Mouse (Mus musculus): Measurements from ENCODE around the gene Sprr4.
"Not testable (repeated sequence)": the region's sequence is repeated elsewhere in the genome, so short reads cannot be mapped to it uniquely, and the experiment has no call there.

Gene Sprr4

DNA sequence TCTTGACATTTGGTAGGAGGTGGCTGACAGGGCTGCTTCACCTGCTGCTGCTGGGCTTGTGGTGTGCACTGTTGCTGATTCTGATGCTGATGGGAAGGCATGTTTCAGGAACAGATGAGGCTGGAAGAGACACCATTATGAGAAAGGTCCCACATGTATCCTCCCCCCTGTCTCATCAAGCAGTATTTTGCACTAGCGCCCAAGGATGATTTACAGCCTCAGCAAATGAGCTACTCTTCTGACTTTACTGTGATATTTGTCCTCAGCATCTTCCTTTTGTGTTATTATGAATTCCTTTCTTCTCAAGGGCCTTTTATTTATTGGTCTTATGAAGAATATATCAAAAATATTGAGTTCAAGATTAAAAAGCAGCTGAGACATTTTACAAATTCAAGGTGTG is at the start of gene Sprr4:
Gene Sprr4 (minus strand): TSS at position 101 of the 400 bp plus-strand sequence.
- DNase-seq (ENCODE audit: low spot score in 2 of 2) = no peak

GRCm38 (mm10) chr3:92534411-92534810 is 34.1 kb upstream of the Sprr4 start, which contains the start of gene 2310046K23Rik:
Gene 2310046K23Rik, minus strand, starts transcription at chr3:92534511.
- no peak for DNase-seq (ENCODE audit: low spot score in 2 of 2)

GRCm38 (mm10) chr3:92512325-92512724 is 12.0 kb upstream of the Sprr4 start:
- no peak for DNase-seq (ENCODE audit: low spot score in 2 of 2)

DNA sequence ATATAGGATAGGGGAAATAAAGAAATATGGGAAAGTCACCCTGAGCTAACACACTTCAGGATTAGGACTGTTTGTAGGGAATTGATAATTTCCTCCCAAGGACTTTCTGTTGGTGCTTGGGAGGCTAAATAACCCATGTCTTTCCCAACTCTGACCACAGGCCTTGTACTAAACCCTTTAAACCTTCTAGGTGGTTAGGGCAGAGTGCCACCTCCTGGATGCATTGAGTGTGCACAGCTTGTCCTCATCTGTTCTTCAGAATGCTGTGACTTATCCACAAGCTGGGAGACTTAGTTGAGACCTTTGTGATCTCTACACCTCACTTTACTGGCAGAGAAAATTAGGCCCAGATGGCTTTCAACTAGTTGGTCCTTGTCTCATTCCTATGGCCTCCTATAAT is 10.5 kb upstream of the Sprr4 start:
- no peak for DNase-seq (ENCODE audit: low spot score in 2 of 2)

- no peak for DNase-seq (ENCODE audit: low spot score in 2 of 2)
Observed at GRCm38 (mm10) chr3:92508185-92508584, 7.9 kb upstream of the Sprr4 start.

DNA sequence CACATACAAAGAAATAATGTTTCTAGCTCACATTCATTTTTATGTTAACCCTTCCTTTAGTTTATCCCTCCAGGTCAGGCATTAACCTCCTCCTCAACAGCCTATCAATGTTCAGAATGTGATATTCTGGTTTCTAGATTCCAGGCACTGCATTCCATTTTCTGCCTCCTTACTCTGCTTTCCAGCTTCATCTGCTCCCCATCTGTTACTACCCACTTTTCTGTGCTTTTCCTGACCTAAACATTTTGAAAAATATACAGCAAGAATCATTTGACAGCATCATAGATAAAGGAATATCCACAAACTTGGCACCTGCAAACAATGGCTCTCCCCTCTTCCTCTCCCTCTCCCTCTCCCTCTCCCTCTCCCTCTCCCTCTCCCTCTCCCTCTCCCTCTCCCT is 3.2 kb upstream of the Sprr4 start:
- no peak for DNase-seq (ENCODE audit: low spot score in 2 of 2)

GRCm38 (mm10) chr3:92490262-92490661 is 10.0 kb downstream of the Sprr4 start:
- not testable (repeated sequence) for DNase-seq (ENCODE audit: low spot score in 2 of 2)

GRCm38 (mm10) chr3:92486307-92486706 is 14.0 kb downstream of the Sprr4 start:
- DNase-seq (ENCODE audit: low spot score in 2 of 2) = no peak

DNA sequence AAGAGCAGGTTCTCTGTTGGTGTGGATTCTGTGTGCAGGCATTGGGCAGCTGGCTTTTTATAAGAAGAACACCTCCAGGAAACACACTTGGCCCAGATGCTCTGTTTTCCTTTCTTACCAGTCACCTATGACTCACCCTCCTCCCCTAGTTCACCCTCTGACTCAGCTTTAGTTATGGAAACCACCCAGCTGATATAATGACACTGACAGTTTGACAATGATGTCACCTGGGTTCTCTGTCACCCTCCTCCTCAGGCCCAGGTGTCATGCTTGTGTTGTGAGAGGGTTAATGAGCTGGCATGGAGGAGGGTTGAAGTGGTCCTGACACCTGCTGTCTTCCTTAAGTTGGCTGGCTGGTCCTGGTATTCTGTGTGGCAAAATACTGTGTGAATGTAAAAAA is 14.4 kb downstream of the Sprr4 start, which contains the start of gene Sprr1a:
Gene Sprr1a (minus strand): TSS at position 33 of the 400 bp plus-strand sequence.
- no peak for DNase-seq (ENCODE audit: low spot score in 2 of 2)

GRCm38 (mm10) chr3:92481249-92481648 is 19.0 kb downstream of the Sprr4 start:
- DNase-seq (ENCODE audit: low spot score in 2 of 2) = not testable (repeated sequence)

GRCm38 (mm10) chr3:92470111-92470510 is 30.2 kb downstream of the Sprr4 start:
- no peak for DNase-seq (ENCODE audit: low spot score in 2 of 2)

DNA sequence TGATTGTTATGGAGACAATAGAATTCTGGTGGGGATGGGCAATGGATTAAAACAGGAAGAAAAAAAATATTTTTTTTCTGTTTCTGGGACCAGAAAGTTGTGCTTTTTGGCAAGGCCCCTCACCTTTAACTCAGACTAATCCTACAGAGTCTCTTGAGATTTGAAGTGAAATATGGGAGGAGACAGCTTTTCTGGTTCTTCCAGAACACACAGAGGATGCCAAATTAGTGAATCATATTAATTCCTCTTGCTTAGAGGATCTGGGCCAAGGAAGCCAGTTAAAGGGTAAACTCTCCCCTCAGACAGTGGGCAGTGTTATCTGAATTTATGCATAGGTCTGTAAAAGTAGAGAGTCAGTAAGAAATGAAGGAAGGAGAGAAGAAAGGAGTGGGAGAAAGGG is 32.9 kb downstream of the Sprr4 start:
- no peak for DNase-seq (ENCODE audit: low spot score in 2 of 2)

- no peak for DNase-seq (ENCODE audit: low spot score in 2 of 2)
Observed at GRCm38 (mm10) chr3:92466576-92466975, 33.7 kb downstream of the Sprr4 start.

- DNase-seq (ENCODE audit: low spot score in 2 of 2) = no peak
Observed at GRCm38 (mm10) chr3:92458620-92459019, 41.7 kb downstream of the Sprr4 start, which contains the start of gene Sprr3. Gene Sprr3, minus strand, starts transcription at chr3:92458720.

DNA sequence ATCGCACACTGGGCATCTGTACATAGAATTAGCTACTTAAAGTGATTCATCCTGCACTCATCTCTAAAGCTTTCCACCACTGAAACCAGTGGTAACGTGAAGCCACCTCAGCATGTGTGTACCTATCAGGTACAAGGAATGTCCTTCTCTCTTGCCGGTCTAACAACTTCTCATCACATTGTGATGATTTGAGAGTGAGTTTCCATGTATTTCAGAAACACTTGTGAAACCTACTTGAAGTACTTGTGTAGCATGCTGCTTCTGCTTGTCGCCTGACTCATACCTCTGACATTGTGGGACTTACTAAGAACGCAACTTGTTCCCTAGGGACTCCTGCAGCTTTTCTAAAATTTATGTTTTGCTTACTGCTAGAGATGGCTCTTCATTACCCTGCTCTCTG is 45.1 kb downstream of the Sprr4 start:
- no peak for DNase-seq (ENCODE audit: low spot score in 2 of 2)
